In the genomic region with DNA sequence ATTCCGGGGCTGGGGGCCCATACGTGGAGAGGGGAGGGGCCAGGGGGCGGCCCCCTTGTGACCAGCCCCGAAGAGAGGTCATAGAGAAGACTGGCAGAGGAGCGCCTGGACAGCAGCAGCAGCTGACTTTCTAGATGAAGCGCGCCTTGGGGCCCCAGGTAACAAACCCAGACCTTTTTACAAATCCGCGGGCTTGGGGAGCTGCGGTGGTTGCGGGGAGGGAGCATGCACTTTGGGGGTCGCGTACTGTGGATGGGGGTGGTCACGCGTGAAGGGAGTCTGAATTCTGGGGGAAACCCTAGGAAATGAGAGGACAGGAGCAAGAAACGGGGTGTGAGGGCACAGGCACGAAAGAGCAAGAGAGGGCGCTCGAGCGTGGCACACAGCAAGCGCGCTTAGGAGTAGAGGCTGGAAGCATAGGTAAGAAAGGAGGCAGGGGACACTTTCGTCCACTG, we compare ENCODE assay signal across 8 mouse cellular contexts. TPM values are rescaled to one million over a fixed set of nuclear protein-coding genes. Genes with fewer than 3 reads are reported as not detected.
DNase-seq lines count a peak whose midpoint lies in the region; ATAC-seq and TF ChIP-seq lines count a peak whose summit lies in the region.

Gene Usp51 (plus strand): TSS at position 83 of the 455 bp plus-strand sequence.

- no peak for TF ChIP-seq POLR2A in bone marrow macrophage, adult 2 months (IDR thresholded peaks at IDR 0.05; ENCODE audit: borderline replicate concordance, low read depth, low read length)
- TF ChIP-seq POLR2A in thymus, adult 2 months (IDR thresholded peaks at IDR 0.05; ENCODE audit: control insufficient read depth, extremely low read depth, insufficient read depth, low read length, poor library complexity) = no peak

- no peak within 1 kb of the TSS for H3K27ac ChIP-seq in bone marrow macrophage, adult 2 months (ENCODE audit: insufficient read depth, low read depth, low read length)
- peak within 1 kb of the TSS; percentile 72; the same call in 1 of the 2 replicates for H3K27ac ChIP-seq in embryonic facial prominence, embryonic 15.5 days (replicated peaks)
- H3K27ac ChIP-seq in heart, embryonic 14.5 days (replicated peaks in 1 of 2; ENCODE audit: control insufficient read depth in 1 of 2, insufficient read depth in 1 of 2, low read depth in 2 of 2, low read length in 2 of 2) = peak within 1 kb of the TSS; percentile 20 to 68; a peak in 3 of 4 replicates
- no peak within 1 kb of the TSS for H3K27ac ChIP-seq in liver, embryonic 13.5 days
- H3K27ac ChIP-seq in neural tube, embryonic 12.5 days = no peak within 1 kb of the TSS
- H3K27ac ChIP-seq in thymus, adult 2 months (ENCODE audit: control insufficient read depth, insufficient read depth, low read length) = no peak within 1 kb of the TSS

- peak within 1 kb of the TSS; percentile 9; the same call in 1 of the 2 replicates for H3K9ac ChIP-seq in embryonic facial prominence, embryonic 15.5 days
- H3K9ac ChIP-seq in heart, embryonic 14.5 days (ENCODE audit: low read length) = peak within 1 kb of the TSS; percentile 73
- H3K9ac ChIP-seq in liver, embryonic 13.5 days = peak within 1 kb of the TSS; percentile 67
- peak within 1 kb of the TSS; percentile 62 for H3K9ac ChIP-seq in neural tube, embryonic 12.5 days

- H3K4me1 ChIP-seq in bone marrow macrophage, adult 2 months (ENCODE audit: control insufficient read depth, insufficient read depth, low read length) = no peaks in the 10 kb centered on the region
- no peaks in the 10 kb centered on the region for H3K4me1 ChIP-seq in embryonic facial prominence, embryonic 15.5 days
- no peaks in the 10 kb centered on the region for H3K4me1 ChIP-seq in heart, embryonic 14.5 days (ENCODE audit: control insufficient read depth in 2 of 2, insufficient read depth in 2 of 2, low read length in 2 of 2)
- H3K4me1 ChIP-seq in liver, embryonic 13.5 days (replicated peaks) = no peaks in the 10 kb centered on the region; the same call in 1 of the 2 replicates
- H3K4me1 ChIP-seq in neural tube, embryonic 12.5 days = no peaks in the 10 kb centered on the region
- no peaks in the 10 kb centered on the region for H3K4me1 ChIP-seq in thymus, adult 2 months (replicated peaks; ENCODE audit: control insufficient read depth, insufficient read depth, low read length)

- peaks cover 3% of the 10 kb centered on the region; the same call in 1 of the 2 replicates for H3K27me3 ChIP-seq in embryonic facial prominence, embryonic 15.5 days
- no peaks in the 10 kb centered on the region; the same call in 1 of the 2 replicates for H3K27me3 ChIP-seq in heart, embryonic 14.5 days (ENCODE audit: control insufficient read depth, insufficient read depth, low read length)
- peaks cover 6% of the 10 kb centered on the region; the same call in 1 of the 2 replicates for H3K27me3 ChIP-seq in liver, embryonic 13.5 days
- no peaks in the 10 kb centered on the region for H3K27me3 ChIP-seq in neural tube, embryonic 12.5 days (replicated peaks)
- H3K27me3 ChIP-seq in thymus, adult 2 months (ENCODE audit: control insufficient read depth, insufficient read depth, low read length) = no peaks in the 10 kb centered on the region

- TF ChIP-seq CTCF in bone marrow macrophage, adult 2 months (IDR thresholded peaks at IDR 0.05; ENCODE audit: low read depth, low read length) = no peak
- no peak for TF ChIP-seq CTCF in thymus, adult 2 months (IDR thresholded peaks at IDR 0.05; ENCODE audit: borderline replicate concordance, control insufficient read depth, extremely low read depth, insufficient read depth, low read length, poor library complexity)

- H3K4me2 ChIP-seq in embryonic facial prominence, embryonic 15.5 days (replicated peaks) = peak within 1 kb of the TSS; percentile 56
- H3K4me2 ChIP-seq in heart, embryonic 14.5 days (ENCODE audit: low read length) = peak within 1 kb of the TSS; percentile 69
- peak within 1 kb of the TSS; percentile 76 for H3K4me2 ChIP-seq in liver, embryonic 13.5 days
- peak within 1 kb of the TSS; percentile 63 for H3K4me2 ChIP-seq in neural tube, embryonic 12.5 days (replicated peaks)

- no peaks in the 10 kb centered on the region for H3K9me3 ChIP-seq in embryonic facial prominence, embryonic 15.5 days (replicated peaks)
- H3K9me3 ChIP-seq in heart, embryonic 14.5 days (ENCODE audit: control insufficient read depth, low read length) = no peaks in the 10 kb centered on the region
- no peaks in the 10 kb centered on the region for H3K9me3 ChIP-seq in liver, embryonic 13.5 days (replicated peaks)
- H3K9me3 ChIP-seq in neural tube, embryonic 12.5 days = no peaks in the 10 kb centered on the region

- H3K4me3 ChIP-seq in bone marrow macrophage, adult 2 months (ENCODE audit: insufficient read depth, low read length) = peak within 1 kb of the TSS; percentile 62
- peak within 1 kb of the TSS; percentile 57 for H3K4me3 ChIP-seq in embryonic facial prominence, embryonic 15.5 days (replicated peaks)
- peak within 1 kb of the TSS; percentile 51 to 57 for H3K4me3 ChIP-seq in heart, embryonic 14.5 days (ENCODE audit: control insufficient read depth in 1 of 2, insufficient read depth in 1 of 2, low read depth in 1 of 2, low read length in 2 of 2)
- H3K4me3 ChIP-seq in liver, embryonic 13.5 days (replicated peaks) = peak within 1 kb of the TSS; percentile 63
- peak within 1 kb of the TSS; percentile 52 for H3K4me3 ChIP-seq in neural tube, embryonic 12.5 days
- H3K4me3 ChIP-seq in thymus, adult 2 months (ENCODE audit: control insufficient read depth, insufficient read depth, low read length) = peak within 1 kb of the TSS; percentile 99

- peak; percentile 43 for DNase-seq in kidney, postnatal 10 days
- peak; percentile 22 for DNase-seq in liver, embryonic 13.5 days
- peak; percentile 26 for DNase-seq in thymus, adult 2 months

- 9% methylated on average over 23 of the region's 23 CpGs for WGBS in embryonic facial prominence, embryonic 15.5 days
- 17% methylated on average over 23 of the region's 23 CpGs for WGBS in heart, embryonic 14.5 days
- 12% methylated on average over 23 of the region's 23 CpGs for WGBS in liver, embryonic 13.5 days (ENCODE audit: insufficient replicate concordance)
- WGBS in neural tube, embryonic 12.5 days = 22% methylated on average over 23 of the region's 23 CpGs
- 3% methylated on average over 23 of the region's 23 CpGs for WGBS in thymus, adult 2 months

- ATAC-seq in CD4-positive, CD25-positive, alpha-beta regulatory T cell, adult 4 months = peak; percentile 26
- ATAC-seq in embryonic facial prominence, embryonic 15.5 days (ENCODE audit: insufficient number of reproducible peaks, low FRiP score, low TSS enrichment, low read depth) = peak; percentile 67; the same call in 1 of the 2 replicates
- no peak for ATAC-seq in heart, embryonic 14.5 days (ENCODE audit: insufficient number of reproducible peaks, insufficient read depth, low FRiP score, low read depth)
- peak; percentile 68; the same call in 1 of the 2 replicates for ATAC-seq in liver, embryonic 13.5 days (ENCODE audit: low read depth)
- peak; percentile 85 for ATAC-seq in neural tube, embryonic 12.5 days (ENCODE audit: low FRiP score, low read depth)

- no peaks in the 10 kb centered on the region for H3K36me3 ChIP-seq in embryonic facial prominence, embryonic 15.5 days
- H3K36me3 ChIP-seq in heart, embryonic 14.5 days (ENCODE audit: control insufficient read depth, insufficient read depth, low read length) = no peaks in the 10 kb centered on the region
- H3K36me3 ChIP-seq in liver, embryonic 13.5 days = no peaks in the 10 kb centered on the region
- H3K36me3 ChIP-seq in neural tube, embryonic 12.5 days = no peaks in the 10 kb centered on the region
- no peaks in the 10 kb centered on the region for H3K36me3 ChIP-seq in thymus, adult 2 months (ENCODE audit: control insufficient read depth, insufficient read depth, low read length)

RNA-seq across cellular contexts. Expression of gene Usp51, which starts in this region (rescaled TPM):
- not detected for polyA plus RNA-seq in CD4-positive, CD25-positive, alpha-beta regulatory T cell, adult 4 months (2017; shearing (Covaris generic))
- polyA plus RNA-seq in bone marrow macrophage, adult 2 months (2012; ENCODE audit: insufficient read depth, insufficient read length, missing spikeins) = not detected in 2 replicates
- polyA plus RNA-seq in embryonic facial prominence, embryonic 15.5 days (2015; fragmentation: Nextera tagmentation; extraction: Ambion mirVana) = 1.2 TPM in 2 replicates
- 0.84 and 0.93 TPM in 2 replicates for polyA plus RNA-seq in heart, embryonic 14.5 days (2014; fragmentation: Nextera tagmentation; extraction: Ambion mirVana)
- polyA plus RNA-seq in liver, embryonic 13.5 days (2015; fragmentation: Nextera tagmentation; extraction: Ambion mirVana) = 0.45 and 0.58 TPM in 2 replicates
- polyA plus RNA-seq in neural tube, embryonic 12.5 days (2016; fragmentation: Nextera tagmentation; extraction: Ambion mirVana) = 2.4 and 2.5 TPM in 2 replicates
- not detected in 2 replicates for polyA plus RNA-seq in thymus, adult 2 months (2012; rRNA removed)

Comparison
In these comparisons a context has a peak if more than half of its experiments do, and no peak if none do; other contexts are left out.
1. Peak in ATAC-seq in CD4-positive, CD25-positive, alpha-beta regulatory T cell, adult 4 months; RNA of the gene not detected or under 1 TPM.
2. Peak in DNase-seq, ATAC-seq, H3K4me3 ChIP-seq, H3K9ac ChIP-seq and H3K4me2 ChIP-seq in liver, embryonic 13.5 days; RNA of the gene not detected or under 1 TPM.
3. Peak in DNase-seq and H3K4me3 ChIP-seq in thymus, adult 2 months; RNA of the gene not detected or under 1 TPM.
4. H3K27ac ChIP-seq: peak in embryonic facial prominence, embryonic 15.5 days (single experiment) and heart, embryonic 14.5 days (2 of 2); none in bone marrow macrophage, adult 2 months (single experiment), liver, embryonic 13.5 days (single experiment), neural tube, embryonic 12.5 days (single experiment) and thymus, adult 2 months (single experiment).
5. H3K9ac ChIP-seq: peak in every context shown above with its lines; median percentile 73 in heart, embryonic 14.5 days; 67 in liver, embryonic 13.5 days; 62 in neural tube, embryonic 12.5 days; 9 in embryonic facial prominence, embryonic 15.5 days.
6. Peak in every context shown above with its lines, with median percentiles within 50 percentile points of each other: H3K4me3 ChIP-seq, H3K4me2 ChIP-seq and DNase-seq.